Mouse (Mus musculus): ENCODE measurements around the gene Gm20814. TPM values are rescaled to one million over a fixed set of nuclear protein-coding genes. Genes with fewer than 3 reads are reported as not detected.
"Not testable (repeated sequence)": the region's sequence is repeated elsewhere in the genome, so short reads cannot be mapped to it uniquely, and the experiment has no call there.

Gm20814 gene
- not detected for total RNA-seq (2021)
- long read RNA-seq, experiment 1, result 0 reads
- long read RNA-seq, experiment 2, result 0 reads

GRCm38 (mm10) chrY:75195556-75195955 is at the start of gene Gm20814:
Gene Gm20814, plus strand, starts transcription at chrY:75195856.
- not testable (repeated sequence) for DNase-seq
